Mouse (Mus musculus) cerebellum, adult (tissue): ENCODE results near the gene Gpat3.
A peak's percentile ranks its signal among the peaks of the same experiment; 100 is the strongest.

Experiments used
- ATAC-seq: cut with Nextera tagmentation; 2 replicates; pipeline ENCODE4 v1.9.2; 2017; ENCODE audit warnings: mild to moderate bottlenecking, moderate library complexity, mixed read lengths; ENCODE audit not compliant: insufficient number of reproducible peaks, low FRiP score, low TSS enrichment

Gpat3 gene

DNA sequence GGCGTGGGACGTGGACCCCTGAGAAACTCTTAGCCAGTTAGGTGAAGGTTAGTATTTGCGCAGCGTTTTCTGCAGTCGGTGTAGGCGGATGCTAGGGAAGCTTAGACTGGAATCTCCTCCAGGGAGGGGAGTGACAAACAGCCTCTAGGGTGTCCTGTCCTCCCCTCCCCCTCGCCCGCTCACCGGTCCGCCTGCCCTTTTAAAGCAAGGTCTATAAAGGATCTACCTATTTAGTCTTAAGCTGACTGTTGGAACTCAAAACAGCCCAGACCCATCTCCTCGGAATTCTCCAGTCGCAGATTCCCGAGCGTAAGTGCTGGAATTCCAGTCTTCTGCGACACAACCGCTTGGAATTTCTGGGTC lies at the start of gene Gpat3:
Gene Gpat3, plus strand, starts transcription at position 229 of the 363 bp plus-strand sequence.
- ATAC-seq = peak; percentile 66

DNA sequence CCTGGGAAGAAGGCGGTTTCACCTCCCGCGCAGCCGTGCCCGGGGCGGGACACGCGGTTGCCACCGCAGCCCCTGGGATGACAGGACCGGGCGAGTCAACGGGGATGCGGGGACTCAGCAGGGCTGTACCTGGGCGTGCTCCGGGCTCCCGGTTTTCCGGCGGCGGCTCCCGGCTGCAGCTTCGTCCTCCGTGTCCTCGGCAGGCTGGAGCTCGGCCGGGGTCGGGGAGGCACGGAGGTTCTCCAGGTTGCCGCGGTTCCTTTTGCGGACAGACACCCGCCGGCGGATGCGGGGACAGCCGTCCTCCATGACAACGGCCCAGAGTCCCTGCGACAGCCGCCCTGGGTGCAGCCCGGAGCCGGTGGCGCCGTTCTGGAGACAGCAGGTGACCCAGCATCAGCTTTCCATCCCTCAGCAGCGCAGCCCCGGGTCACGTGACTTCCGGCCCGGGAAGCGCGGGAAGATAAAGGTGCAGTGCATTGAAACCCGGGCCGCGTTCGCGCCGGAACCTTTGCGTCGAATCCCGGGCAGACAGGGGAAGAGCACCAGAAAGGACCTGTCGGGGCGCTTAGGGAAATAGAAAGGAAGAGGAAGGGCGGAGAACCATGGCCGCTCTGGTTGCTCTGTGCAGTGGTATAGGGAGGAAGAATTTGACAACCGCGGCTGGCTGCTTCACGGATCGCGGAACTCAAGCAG lies 47.2 kb upstream of the Gpat3 start, which contains the start of the genes Helq and Mrps18c:
Gene Helq, minus strand, starts transcription at position 434 of the 696 bp plus-strand sequence.
Gene Mrps18c, plus strand, starts transcription at position 463 of the 696 bp plus-strand sequence.
- peak; percentile 94 for ATAC-seq

- ATAC-seq = no peak
Measured at GRCm38 (mm10) chr5:100818341-100818740, 27.2 kb upstream of the Gpat3 start.

GRCm38 (mm10) chr5:100819568-100820480 lies 25.7 kb upstream of the Gpat3 start:
- no peak for ATAC-seq

- ATAC-seq = peak; percentile 99
Measured at GRCm38 (mm10) chr5:100820483-100821184, 24.9 kb upstream of the Gpat3 start, which contains the start of gene Abraxas1. Gene Abraxas1, minus strand, starts transcription at chr5:100820965.

GRCm38 (mm10) chr5:100821375-100821774 lies 24.1 kb upstream of the Gpat3 start:
- ATAC-seq = no peak

GRCm38 (mm10) chr5:100822826-100823225 lies 22.7 kb upstream of the Gpat3 start:
- ATAC-seq = no peak

- ATAC-seq = no peak
Measured at GRCm38 (mm10) chr5:100825975-100826374, 19.5 kb upstream of the Gpat3 start.

- ATAC-seq = no peak
Measured at GRCm38 (mm10) chr5:100826531-100826930, 19.0 kb upstream of the Gpat3 start.

DNA sequence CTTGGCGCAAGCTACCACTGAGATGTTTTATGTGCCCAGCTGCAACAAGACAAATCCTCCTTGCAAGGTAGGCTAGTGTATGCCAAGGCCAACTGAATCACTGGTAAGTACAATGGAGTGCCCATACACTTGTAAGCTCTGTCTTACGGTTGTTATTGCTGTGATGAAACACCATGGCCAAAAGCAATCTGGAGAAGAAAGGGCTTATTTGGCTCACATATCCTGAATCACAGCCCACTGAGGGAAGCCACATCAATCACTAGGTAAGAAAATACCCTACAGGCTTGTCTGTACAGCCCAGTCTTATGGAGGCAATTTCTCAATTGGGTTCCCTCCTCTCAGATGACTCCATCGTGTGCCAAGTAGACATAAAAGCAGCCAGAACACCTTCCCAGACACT lies 16.8 kb upstream of the Gpat3 start:
- no peak for ATAC-seq

DNA sequence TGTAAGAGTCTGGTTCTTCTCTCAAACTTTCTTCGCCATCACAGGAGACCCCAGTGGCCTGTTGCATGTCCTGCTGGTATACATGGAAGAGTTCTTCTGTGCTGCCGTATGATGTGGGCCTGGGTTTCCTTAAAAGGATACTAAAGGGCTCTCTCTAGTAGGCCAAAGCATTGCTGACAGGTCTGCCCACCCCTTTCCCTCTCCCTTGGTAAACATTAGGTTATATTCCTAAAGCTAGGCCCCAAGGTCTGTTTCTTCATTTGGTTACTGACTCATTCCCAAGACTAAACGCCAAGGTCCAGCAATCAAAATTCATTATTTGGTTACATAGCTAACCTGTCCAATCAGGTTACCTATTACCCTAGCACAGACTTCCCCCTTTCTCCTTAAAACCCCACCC lies 12.8 kb upstream of the Gpat3 start:
- ATAC-seq = no peak

DNA sequence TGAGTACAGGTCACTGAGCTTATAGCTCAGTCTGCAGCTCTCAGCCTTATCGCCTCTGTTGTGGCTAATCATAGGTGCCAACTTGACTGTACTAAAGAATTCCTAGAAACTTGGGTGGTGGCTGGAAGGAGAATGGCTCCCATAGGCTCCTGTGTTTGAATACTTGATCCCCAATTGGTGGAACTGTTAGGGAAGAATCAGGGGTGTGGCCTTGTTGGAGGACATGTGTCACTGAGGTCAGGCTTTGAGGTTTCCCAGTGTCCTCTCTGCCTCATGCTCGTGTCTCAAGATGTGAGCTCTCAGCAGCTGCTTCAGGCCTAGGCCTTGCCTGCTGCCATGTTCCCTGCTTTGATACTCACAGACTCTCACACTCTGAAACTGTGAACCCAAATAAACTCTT lies 11.7 kb upstream of the Gpat3 start:
- ATAC-seq = no peak

GRCm38 (mm10) chr5:100835862-100836538 lies 9.5 kb upstream of the Gpat3 start:
- no peak for ATAC-seq

DNA sequence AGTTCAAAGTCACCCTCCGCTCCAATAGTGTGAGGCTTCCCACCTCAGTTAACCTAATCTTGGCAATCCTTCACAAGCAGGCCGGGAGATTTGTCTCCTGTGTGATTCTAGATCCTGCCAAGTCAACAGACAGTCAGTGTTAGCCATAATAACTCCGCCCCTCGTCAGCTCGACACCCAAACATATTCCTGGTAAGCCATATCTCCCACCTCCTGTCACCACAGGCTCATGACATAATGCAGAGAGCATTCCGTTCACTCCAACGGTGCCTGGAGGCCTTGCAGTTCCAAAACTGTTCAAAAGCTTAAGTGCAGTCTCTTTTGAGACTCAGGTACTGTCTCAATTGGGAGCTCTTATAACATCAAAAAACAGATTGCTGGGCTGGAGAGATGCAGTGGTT lies 7.6 kb upstream of the Gpat3 start:
- ATAC-seq = no peak

DNA sequence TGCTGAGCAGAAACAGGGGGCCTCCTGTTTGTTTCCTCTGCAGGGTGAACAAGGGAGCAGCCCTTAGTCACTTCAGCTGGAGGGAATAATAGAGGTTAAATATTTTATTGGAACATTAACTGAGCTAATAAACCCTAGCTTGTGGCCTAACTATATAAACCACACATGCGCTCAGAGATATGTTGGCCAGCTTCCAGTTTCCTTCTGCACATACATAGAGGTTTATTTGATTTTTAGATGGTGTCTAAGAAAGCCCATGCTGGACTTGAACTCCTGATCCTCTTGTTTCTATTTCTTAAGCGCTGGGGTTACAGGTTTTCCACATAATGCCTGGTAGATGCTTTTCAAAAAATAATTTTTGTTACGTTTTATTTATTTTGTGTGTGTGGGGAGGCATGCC lies 1.0 kb upstream of the Gpat3 start:
- no peak for ATAC-seq

DNA sequence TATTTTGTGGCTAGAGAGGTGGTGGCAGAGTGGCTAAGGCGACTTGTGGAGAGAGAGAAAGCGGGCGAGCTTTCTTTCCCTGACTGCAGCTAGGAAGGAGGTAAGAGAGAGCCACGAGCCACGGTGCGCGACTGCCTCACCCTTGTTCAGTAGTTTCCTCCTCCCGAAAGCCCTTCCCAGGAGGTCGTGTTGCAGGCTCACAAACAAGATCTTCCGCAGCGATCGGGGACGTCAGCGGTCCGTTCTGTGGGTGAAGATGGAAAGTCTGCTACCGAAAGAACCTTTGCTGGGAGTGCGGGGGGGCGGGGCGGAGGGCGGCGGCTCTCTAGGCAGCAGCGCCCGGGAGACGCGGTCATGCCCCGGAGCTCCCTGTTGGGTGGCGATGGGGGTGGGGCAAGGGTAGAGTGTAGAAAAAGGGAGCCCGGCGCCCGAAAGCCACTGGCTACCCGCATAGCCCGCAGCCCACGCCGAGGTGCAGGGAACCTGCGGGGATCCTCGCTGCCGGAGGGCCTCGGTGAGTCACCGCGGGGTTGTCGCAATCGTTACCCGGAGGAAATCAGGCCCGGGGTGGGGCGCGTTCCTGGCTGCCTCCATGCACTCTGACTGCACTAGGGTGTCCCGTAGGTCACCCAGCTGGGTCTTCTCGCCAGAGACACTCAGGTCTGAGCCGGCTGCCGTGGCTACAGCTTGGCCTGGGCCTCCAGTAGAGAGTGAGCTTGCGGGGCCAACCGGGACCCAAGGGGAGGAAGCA lies 510 bp downstream of the Gpat3 start:
- ATAC-seq = peak; percentile 59

DNA sequence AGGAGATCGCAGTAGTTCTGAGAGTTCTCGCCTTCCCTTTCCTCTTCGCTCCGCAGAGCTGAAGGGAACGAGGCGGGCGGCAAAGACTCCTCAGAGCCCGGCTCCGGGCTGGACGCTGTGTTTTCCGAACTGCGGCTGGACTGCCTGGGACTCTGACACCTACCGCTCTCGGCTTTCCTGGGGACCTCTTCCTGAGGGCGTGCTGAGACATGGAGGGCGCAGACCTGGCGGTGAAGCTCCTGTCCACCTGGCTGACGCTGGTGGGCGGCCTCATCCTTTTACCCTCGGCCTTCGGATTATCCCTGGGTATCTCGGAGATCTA lies 1.0 kb downstream of the Gpat3 start:
- no peak for ATAC-seq

GRCm38 (mm10) chr5:100847143-100847542 lies 1.6 kb downstream of the Gpat3 start:
- ATAC-seq = no peak

DNA sequence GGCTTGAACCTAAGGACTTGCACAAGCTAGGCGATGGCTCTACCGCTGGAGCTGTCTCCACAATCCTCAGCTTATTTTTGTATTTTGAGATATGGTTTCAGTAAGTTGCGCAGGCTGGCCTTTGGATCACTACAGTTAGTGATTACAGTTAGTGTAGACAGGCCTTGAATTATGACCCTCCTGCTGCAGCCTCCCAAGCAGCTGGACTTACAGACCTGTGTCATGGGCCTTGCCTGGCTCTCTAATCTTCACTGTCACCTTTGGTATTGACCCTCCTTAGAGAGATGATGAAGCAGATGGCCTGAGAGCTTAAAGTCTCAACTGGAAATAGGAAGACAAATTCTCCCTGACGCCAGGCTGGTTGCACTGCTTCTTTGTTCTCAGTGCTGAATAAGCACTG lies 8.4 kb downstream of the Gpat3 start:
- no peak for ATAC-seq

DNA sequence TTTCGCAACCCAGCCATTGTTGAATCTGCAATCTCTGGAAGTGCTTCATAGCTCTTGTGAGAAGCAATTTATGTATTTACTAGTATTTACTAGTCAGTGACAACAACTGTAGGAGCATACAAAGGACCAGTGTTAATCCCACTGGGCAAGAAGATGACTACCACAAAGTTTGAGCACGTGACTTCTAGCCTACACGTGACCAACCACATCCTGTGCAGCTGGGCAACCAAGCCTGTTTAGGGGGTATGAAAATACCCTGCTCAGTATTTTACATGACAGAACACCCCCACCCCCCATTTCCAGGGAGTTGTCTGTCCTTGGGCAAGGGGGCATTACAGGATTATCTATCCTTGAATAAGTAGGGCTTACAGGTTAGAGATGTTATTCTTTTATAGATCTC lies 11.0 kb downstream of the Gpat3 start:
- ATAC-seq = no peak
